Mouse (Mus musculus) right cerebral cortex, adult 18-20 months (tissue): ENCODE data around the gene Tra2b.
"Not testable (repeated sequence)": the region's sequence is repeated elsewhere in the genome, so short reads cannot be mapped to it uniquely, and the experiment has no call there.

Experiments
- DNase-seq: peaks from one replicate; pipeline ENCODE4 v3.0.0; 2022; ENCODE audit warnings: mixed read lengths

The Tra2b gene

GRCm38 (mm10) chr16:22241376-22242238 is 24.2 kb downstream of the Tra2b start:
- DNase-seq: no peak

- no peak for DNase-seq
Measured at GRCm38 (mm10) chr16:22240856-22241255, 24.9 kb downstream of the Tra2b start.

DNA sequence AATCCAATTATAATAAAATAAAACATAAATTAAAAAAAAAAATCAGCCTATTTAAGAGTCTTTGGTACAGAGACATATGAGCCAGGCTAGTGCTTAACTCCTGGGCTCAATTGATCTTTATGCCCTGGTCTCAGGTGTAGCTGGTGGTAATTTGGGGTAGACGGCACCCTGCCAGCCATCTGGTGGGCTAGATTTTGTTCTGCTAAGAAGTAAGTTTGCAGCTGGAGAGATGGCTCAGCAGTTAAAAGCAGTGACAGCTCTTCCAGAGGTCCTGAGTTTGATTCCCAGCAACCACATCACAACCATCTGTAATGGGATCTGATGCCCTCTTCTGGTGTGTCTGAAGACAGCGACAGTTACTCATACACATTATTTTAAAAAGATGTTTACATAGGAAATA is 25.8 kb downstream of the Tra2b start:
- no peak for DNase-seq

DNA sequence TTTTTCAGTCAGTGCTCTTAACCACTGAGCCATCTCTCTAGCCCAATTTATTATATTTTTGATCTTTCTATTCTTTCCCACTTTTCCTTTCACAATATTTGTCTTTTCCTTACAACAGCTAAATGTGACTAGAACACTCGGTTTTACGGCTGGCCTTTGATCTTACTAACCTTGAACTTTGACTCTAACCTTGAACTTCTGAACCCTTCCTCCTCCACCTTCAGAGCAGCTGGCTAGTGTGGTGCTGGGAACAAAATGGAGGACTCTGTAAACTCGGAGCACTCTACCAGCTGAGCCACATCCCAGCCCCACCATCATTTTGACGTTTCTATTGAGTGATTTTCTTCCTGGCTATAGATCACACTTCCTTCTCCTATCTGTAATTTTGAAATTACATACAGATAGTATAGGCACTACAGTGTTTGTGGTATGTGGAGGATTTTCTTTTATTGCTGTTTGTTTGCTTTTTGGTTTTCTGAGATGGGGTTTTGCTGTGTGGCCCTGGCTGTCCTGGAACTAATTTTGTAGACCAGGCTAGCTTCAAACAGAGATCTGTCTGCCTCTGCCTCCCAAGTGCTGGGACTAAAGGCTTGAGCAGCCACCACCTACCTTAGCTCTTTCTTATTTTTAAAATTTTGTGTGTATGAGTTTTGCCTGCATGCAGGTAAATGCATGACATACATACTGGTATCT is 26.7 kb downstream of the Tra2b start:
- no peak for DNase-seq

DNA sequence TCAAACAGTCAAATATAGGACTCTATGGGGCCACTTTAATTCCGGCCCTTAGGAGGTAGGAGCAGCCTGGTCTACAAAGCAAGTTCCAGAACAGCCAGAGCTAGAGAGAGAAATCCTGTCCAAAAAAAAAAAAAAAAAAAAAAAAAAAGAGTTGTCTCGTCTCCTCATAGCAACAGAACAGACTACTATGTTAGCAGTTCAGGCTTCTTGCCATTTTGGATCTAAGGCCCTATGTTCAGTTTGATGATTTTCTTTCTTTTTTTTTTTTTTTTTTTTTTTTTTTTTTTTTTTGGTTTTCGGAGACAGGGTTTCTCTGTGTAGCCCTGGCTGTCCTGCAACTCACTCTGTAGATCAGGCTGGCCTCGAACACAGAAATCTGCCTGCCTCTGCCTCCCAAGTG is 27.4 kb downstream of the Tra2b start:
- not testable (repeated sequence) for DNase-seq

GRCm38 (mm10) chr16:22236814-22237213 is 29.0 kb downstream of the Tra2b start:
- no peak for DNase-seq

GRCm38 (mm10) chr16:22234535-22234934 is 31.3 kb downstream of the Tra2b start:
- DNase-seq: no peak

DNA sequence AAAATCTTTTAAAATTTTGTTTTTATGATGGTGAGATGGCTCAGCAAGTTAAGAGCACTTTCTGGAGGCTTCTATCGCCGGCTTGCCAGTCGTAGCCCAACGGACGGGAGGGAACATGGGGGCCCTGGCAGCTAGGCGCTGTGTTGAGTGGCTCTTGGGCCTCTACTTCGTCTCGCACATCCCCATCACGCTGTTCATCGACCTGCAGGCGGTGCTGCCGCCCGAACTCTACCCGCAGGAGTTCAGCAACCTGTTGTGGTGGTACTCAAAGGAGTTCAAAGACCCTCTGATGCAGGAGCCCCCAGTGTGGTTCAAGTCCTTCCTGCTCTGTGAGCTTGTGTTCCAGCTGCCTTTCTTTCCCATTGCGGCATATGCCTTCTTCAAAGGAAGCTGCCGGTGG is 35.5 kb downstream of the Tra2b start:
- not testable (repeated sequence) for DNase-seq

DNA sequence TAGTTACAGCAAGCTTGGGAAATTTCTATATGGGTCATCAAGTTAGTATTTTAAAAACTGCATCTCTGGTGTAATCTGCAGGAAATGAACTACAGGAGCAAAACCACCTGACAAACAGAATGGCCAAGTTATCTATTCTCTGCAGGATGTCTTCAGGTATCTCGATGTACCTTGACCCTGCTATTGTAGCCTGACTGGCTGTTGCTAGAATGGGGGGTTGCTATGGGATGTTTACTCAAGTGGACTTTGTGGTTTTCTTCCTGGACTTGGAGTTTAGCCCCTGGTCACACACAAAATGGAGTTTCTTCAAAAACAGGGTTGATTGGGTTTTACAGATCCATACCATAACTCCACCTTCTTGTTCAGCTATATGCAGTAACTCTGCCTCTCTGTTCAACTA is 62.3 kb downstream of the Tra2b start:
- no peak for DNase-seq

DNA sequence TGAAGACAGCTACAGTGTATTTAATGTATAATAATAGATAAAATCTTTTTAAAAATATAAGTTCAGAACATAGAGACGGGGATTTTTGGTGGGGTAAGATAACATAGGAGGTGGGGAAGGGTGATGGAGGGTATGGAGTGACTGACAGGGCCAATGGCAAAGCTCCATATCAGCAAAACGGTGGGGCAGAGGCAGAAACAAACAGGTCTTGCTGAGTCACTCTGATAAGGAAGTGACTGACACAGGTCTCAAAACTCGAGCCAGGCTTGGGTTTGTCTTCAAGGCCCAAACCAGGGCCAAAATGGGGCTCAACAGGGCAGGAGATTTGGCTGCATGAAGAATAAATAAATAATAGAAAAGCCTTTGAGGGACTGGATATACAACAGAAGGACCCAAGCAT is 63.9 kb downstream of the Tra2b start:
- no peak for DNase-seq

DNA sequence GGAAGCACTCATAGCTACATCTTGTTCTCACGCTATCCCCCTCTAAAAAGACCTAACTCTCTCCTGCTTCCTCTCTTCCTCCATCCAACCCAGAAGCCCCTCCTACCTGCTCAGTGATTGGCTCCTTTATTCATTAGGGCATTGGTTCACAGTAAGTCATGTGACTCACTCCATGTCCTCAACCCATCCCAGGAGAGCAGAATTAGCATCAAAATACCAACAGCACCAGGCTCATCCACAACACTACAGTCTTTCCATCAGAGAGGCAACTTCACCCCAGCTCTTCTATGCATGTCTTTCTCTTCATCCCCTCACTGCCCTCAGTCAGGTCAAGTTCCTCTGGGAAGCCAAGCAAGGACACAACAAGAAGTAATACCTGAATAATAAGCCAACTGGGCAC is 65.3 kb downstream of the Tra2b start:
- no peak for DNase-seq
